Mouse (Mus musculus) myocyte (in vitro differentiated cells): ENCODE results near the gene Map3k20. TPM values are rescaled to one million over a fixed set of nuclear protein-coding genes. Genes with fewer than 3 reads are reported as not detected.

ENCODE experiments used
- H3K27me3 ChIP-seq: one replicate; pipeline ENCODE4 v1.6.1; 2011; ENCODE audit not compliant: control insufficient read depth, insufficient read depth, insufficient read length
- H3K36me3 ChIP-seq: one replicate; pipeline ENCODE4 v1.6.1; 2011; ENCODE audit not compliant: control insufficient read depth, insufficient read depth
- H3K4me2 ChIP-seq: one replicate; pipeline ENCODE4 v1.6.1; 2011; ENCODE audit warnings: low read depth, control low read depth
- H3K4me3 ChIP-seq: one replicate; pipeline ENCODE4 v1.5.1; 2011; ENCODE audit warnings: mild to moderate bottlenecking, control low read depth, moderate library complexity
- H3K79me2 ChIP-seq: one replicate; pipeline ENCODE4 v1.6.1; 2011; ENCODE audit not compliant: control insufficient read depth, insufficient read depth
- H3ac ChIP-seq: one replicate; pipeline ENCODE4 v1.6.1; 2011; ENCODE audit not compliant: control insufficient read depth, insufficient read length
- CEBPB ChIP-seq: IDR thresholded peaks from 2 replicates; pipeline ENCODE4 v1.6.1; 2011; ENCODE audit warnings: mild to moderate bottlenecking, moderate library complexity; ENCODE audit not compliant: poor library complexity, insufficient read depth, severe bottlenecking
- E2F4 ChIP-seq: IDR thresholded peaks from one replicate; pipeline ENCODE4 v1.6.1; 2011; ENCODE audit warnings: mild to moderate bottlenecking, control low read depth, moderate library complexity; ENCODE audit not compliant: insufficient read depth
- MAX ChIP-seq: IDR thresholded peaks from one replicate; pipeline ENCODE4 v1.6.1; 2011; ENCODE audit warnings: low read depth, mild to moderate bottlenecking, control low read depth
- MYOD1 ChIP-seq, 3 experiments: IDR thresholded peaks; one replicate each; pipeline ENCODE4 v1.6.1; 2011; ENCODE audit warnings: control low read depth in 2 of 3, low read depth in 2 of 3, mild to moderate bottlenecking in 2 of 3, moderate library complexity in 1 of 3; ENCODE audit not compliant: insufficient read length in 2 of 3, control insufficient read depth in 1 of 3
- MYOG ChIP-seq, 3 experiments: IDR thresholded peaks; one replicate each; pipeline ENCODE4 v1.6.1; 2011; ENCODE audit warnings: control low read depth in 2 of 3, low read depth in 2 of 3, mild to moderate bottlenecking in 2 of 3; ENCODE audit not compliant: insufficient read length in 2 of 3, control insufficient read depth in 1 of 3, insufficient read depth in 1 of 3
- POLR2A ChIP-seq: IDR thresholded peaks from one replicate; pipeline ENCODE4 v1.6.1; 2011; ENCODE audit warnings: low read depth, mild to moderate bottlenecking, control low read depth, moderate library complexity; ENCODE audit not compliant: insufficient read length
- POLR2AphosphoS2 ChIP-seq: IDR thresholded peaks from one replicate; pipeline ENCODE4 v1.6.1; 2011; ENCODE audit warnings: low read depth, control low read depth; ENCODE audit not compliant: insufficient read length
- REST ChIP-seq: IDR thresholded peaks from one replicate; pipeline ENCODE4 v1.6.1; 2011; ENCODE audit warnings: mild to moderate bottlenecking, control low read depth, moderate library complexity; ENCODE audit not compliant: insufficient read depth, insufficient read length
- SRF ChIP-seq: IDR thresholded peaks from one replicate; pipeline ENCODE4 v1.6.1; 2011; ENCODE audit warnings: low read depth; ENCODE audit not compliant: control insufficient read depth, insufficient read length
- TCF12 ChIP-seq: IDR thresholded peaks from one replicate; pipeline ENCODE4 v1.6.1; 2011; ENCODE audit warnings: mild to moderate bottlenecking, control low read depth; ENCODE audit not compliant: poor library complexity, insufficient read depth, severe bottlenecking
- TCF3 ChIP-seq: IDR thresholded peaks from one replicate; pipeline ENCODE4 v1.6.1; 2011; ENCODE audit warnings: low read depth, control low read depth; ENCODE audit not compliant: insufficient read length
- USF1 ChIP-seq: IDR thresholded peaks from one replicate; pipeline ENCODE4 v1.6.1; 2011; ENCODE audit warnings: low read depth, mild to moderate bottlenecking, control low read depth, moderate library complexity
- polyA plus RNA-seq: library from polyadenylated mRNA; unstranded; fragments of >200 nt; fragmentation: generic; extraction: Trizol; gene quantifications from one replicate; pipeline ENCODE4 v1.2.1, GENCODE M21; 2012; ENCODE audit warnings: missing spikeins

Map3k20 gene
- polyA plus RNA-seq, 1 experiment: 13.7 TPM

GRCm38 (mm10) chr2:72291103-72291502 lies 5.7 kb downstream of the Map3k20 start:
- Histone ChIP-seq H3K4me3 (no peak overlapping the region), H3K79me2 (peaks cover 92% of the 10 kb centered on the region), H3K27me3 (no peaks in the 10 kb centered on the region), H3ac (no peak overlapping the region), H3K36me3 (peaks cover 5% of the 10 kb centered on the region), H3K4me2 (no peak overlapping the region)
- no peak for TF ChIP-seq TCF12
- no peak for TF ChIP-seq USF1
- no peak for TF ChIP-seq SRF
- no peak for TF ChIP-seq MYOG (IDR thresholded peaks at IDR 0.05; ENCODE audit: control insufficient read depth in 1 of 3, insufficient read depth in 1 of 3, insufficient read length in 2 of 3, low read depth in 2 of 3)
- TF ChIP-seq E2F4: no peak
- no peak for TF ChIP-seq TCF3
- TF ChIP-seq POLR2AphosphoS2: no peak
- TF ChIP-seq REST: no peak
- no peak for TF ChIP-seq POLR2A
- TF ChIP-seq CEBPB: no peak
- TF ChIP-seq MAX: no peak
- no peak for TF ChIP-seq MYOD1 (IDR thresholded peaks at IDR 0.05; ENCODE audit: control insufficient read depth in 1 of 3, insufficient read length in 2 of 3, low read depth in 2 of 3)

GRCm38 (mm10) chr2:72292573-72292972 lies 7.1 kb downstream of the Map3k20 start:
- peaks cover 10% of the 10 kb centered on the region for H3K36me3 ChIP-seq
- TF ChIP-seq SRF (no peak), TCF12 (no peak), POLR2AphosphoS2 (no peak), MYOD1 (IDR thresholded peaks at IDR 0.05; ENCODE audit: control insufficient read depth in 1 of 3, insufficient read length in 2 of 3, low read depth in 2 of 3) (no peak), POLR2A (no peak), MYOG (IDR thresholded peaks at IDR 0.05; ENCODE audit: control insufficient read depth in 1 of 3, insufficient read depth in 1 of 3, insufficient read length in 2 of 3, low read depth in 2 of 3) (no peak), REST (no peak), CEBPB (no peak), TCF3 (no peak), E2F4 (no peak), USF1 (no peak), MAX (no peak)
- no peaks in the 10 kb centered on the region for H3K27me3 ChIP-seq
- no peak overlapping the region for H3K4me2 ChIP-seq
- H3K4me3 ChIP-seq: no peak overlapping the region
- H3ac ChIP-seq: no peak overlapping the region
- H3K79me2 ChIP-seq: peaks cover 86% of the 10 kb centered on the region

GRCm38 (mm10) chr2:72294994-72295393 lies 9.6 kb downstream of the Map3k20 start:
- Histone ChIP-seq H3K79me2 (peaks cover 78% of the 10 kb centered on the region), H3K4me3 (no peak overlapping the region), H3K36me3 (peaks cover 21% of the 10 kb centered on the region), H3K27me3 (no peaks in the 10 kb centered on the region), H3ac (no peak overlapping the region), H3K4me2 (no peak overlapping the region)
- TF ChIP-seq TCF3: no peak
- no peak for TF ChIP-seq MYOG (IDR thresholded peaks at IDR 0.05; ENCODE audit: control insufficient read depth in 1 of 3, insufficient read depth in 1 of 3, insufficient read length in 2 of 3, low read depth in 2 of 3)
- TF ChIP-seq USF1: no peak
- TF ChIP-seq MAX: no peak

- Histone ChIP-seq H3K27me3 (no peaks in the 10 kb centered on the region), H3K36me3 (peaks cover 28% of the 10 kb centered on the region), H3ac (no peak overlapping the region), H3K4me2 (peak overlapping the region; percentile 49), H3K4me3 (peak overlapping the region; percentile 3), H3K79me2 (peaks cover 73% of the 10 kb centered on the region)
- TF ChIP-seq CEBPB (peak; percentile 69; the same call in 1 of the 2 replicates), MAX (no peak)
Measured at GRCm38 (mm10) chr2:72296984-72297715, 11.7 kb downstream of the Map3k20 start.

- peak overlapping the region; percentile 49 for H3K4me2 ChIP-seq
- TF ChIP-seq MYOD1 (IDR thresholded peaks at IDR 0.05; ENCODE audit: control insufficient read depth in 1 of 3, insufficient read length in 2 of 3, low read depth in 2 of 3) (no peak), MYOG (IDR thresholded peaks at IDR 0.05; ENCODE audit: control insufficient read depth in 1 of 3, insufficient read depth in 1 of 3, insufficient read length in 2 of 3, low read depth in 2 of 3) (no peak), POLR2A (no peak), E2F4 (no peak), TCF3 (no peak), TCF12 (no peak), POLR2AphosphoS2 (no peak), MAX (no peak), CEBPB (no peak), USF1 (no peak), REST (no peak), SRF (no peak)
- H3ac ChIP-seq: no peak overlapping the region
- H3K36me3 ChIP-seq: peaks cover 28% of the 10 kb centered on the region
- peak overlapping the region; percentile 3 for H3K4me3 ChIP-seq
- H3K27me3 ChIP-seq: no peaks in the 10 kb centered on the region
- H3K79me2 ChIP-seq: peaks cover 73% of the 10 kb centered on the region
Measured at GRCm38 (mm10) chr2:72297716-72298082, 12.3 kb downstream of the Map3k20 start.
